Mouse (Mus musculus) liver, embryonic 14.5 days (tissue): ENCODE measurements around the gene Trem3.

Experiments used
- CTCF ChIP-seq: IDR thresholded peaks from 2 replicates; pipeline ENCODE4 v1.5.1; 2016; ENCODE audit warnings: antibody characterized with exemption, low read depth, control low read depth
- EP300 ChIP-seq: IDR thresholded peaks from 2 replicates; pipeline ENCODE4 v1.6.1; 2016; ENCODE audit warnings: antibody characterized with exemption, low read depth

DNA sequence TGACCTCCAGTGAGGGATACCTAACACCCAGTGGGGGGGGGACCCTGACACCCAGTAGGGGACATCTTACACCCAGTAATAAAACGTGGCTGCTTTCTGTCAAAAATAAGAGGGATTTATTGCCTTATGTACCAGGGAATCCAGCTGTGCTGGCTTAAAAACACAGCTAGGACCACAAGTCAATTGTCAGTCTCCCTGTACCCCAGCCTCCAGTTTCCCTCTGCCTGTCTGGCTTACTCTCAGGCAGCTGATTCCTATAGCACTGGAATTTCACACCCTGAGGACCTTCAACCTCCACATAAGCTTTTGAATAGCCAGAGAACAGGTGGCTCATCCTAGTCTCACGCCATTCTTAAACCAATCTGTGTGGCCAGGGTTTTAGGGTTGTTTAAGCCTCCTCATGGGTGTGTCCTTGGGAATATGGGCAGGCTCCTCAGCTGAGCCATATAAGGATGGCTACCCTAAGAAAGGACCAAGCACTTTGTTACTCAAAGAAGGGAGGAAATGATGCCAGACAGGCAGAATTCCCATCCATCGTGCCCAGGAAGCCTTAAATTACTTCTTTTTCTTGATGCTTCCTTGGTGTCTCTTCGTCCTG, 11.7 kb upstream of the Trem3 start:
- no peak for TF ChIP-seq CTCF
- no peak for TF ChIP-seq EP300
